Mouse (Mus musculus): ENCODE data around the gene Iqcb1.
"Not testable (repeated sequence)": the region's sequence is repeated elsewhere in the genome, so short reads cannot be mapped to it uniquely, and the experiment has no call there.

Gene Iqcb1

DNA sequence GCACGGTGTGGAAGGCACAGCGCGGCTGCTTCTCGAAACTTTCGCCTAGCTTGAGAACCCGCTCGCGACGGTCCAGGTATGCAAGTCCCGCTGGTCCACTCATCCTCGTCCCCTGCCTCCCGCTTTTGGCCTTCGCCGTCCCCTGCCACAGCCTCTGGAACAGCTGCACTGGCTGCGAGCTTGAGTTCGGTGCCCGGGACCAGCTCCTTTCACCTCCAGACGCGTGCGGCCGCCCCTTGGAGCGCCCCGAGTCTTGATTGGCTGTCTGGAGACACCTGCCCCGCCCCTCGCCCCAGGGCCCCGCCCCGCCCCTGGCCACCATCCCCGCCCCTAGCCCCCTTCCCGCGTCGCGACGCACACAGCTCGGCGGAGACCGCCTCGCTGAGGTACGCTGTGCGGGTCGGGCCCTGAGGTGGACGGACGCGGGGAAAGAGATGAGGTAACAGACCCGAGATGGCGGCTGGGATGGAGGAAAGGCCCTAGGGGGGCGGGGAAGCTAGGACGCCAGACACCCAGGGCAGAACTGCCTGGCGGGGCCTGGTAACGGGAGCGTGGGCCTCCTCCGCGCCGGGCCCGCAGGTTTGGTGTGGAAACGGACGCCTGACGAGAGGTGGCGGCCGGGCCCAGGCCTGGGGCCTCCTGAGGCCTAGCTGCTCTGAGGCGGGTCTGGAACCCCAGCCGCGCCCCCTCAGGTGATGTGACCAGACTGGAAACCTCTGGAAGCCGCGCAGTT is at the start of gene Iqcb1:
Gene Iqcb1 (plus strand): TSS at position 332 of the 733 bp plus-strand sequence.
- peak; percentile 81 for DNase-seq (ENCODE audit: low read depth)

DNA sequence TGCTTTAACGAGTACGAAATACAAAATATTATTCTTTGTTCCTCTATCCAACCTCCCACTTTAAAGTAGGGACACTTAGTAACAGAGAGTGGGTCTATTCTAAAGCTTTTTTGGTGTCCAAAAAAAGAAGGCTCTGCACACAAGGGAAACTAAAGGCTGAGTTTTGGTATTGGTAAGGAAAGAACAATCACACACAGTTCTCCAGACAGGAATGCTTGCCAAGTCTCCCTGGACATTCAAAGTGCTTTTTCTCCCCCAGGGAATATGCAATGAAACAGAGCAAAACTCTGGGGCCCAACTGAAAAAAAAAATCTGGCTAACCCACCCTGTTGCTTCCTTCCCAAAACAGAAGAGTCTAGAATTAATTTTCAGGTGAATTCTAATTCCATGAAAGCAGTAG is 44.0 kb upstream of the Iqcb1 start:
- DNase-seq (ENCODE audit: low read depth): no peak

DNA sequence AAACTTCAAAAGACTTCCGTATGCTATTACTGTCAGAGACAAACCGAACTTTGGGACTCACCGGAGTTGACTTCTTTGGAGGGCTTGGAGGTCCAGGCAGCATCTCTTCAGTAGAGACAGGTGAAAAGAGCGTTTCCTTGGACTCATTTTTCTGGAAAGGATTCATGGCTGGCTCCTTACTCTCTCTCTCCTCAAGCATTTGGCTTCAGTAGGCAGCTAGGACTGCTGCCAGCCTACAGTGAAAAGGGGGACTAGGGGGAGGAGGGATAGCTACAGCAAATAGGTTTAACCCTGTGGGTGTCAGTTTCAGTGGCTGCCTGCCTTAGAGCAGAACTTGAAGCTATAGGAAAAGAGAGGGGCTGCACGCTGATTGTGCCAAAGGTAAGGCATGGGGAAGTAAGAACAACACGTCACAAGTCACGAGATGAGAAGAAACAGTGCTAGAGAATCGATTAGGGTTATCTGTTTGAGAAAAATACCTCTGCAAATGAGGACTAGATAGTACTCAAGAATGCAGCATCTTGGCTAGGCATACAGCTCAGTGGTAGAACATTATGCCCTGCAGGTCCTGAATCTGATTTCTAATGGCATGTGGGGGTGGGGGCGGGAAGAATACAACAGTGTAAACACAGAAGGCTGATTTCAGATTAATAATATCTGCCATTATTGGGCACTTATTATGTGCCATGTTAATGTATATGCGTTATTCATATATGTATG is 43.4 kb upstream of the Iqcb1 start, which contains the start of gene Slc15a2:
Gene Slc15a2 (minus strand): TSS at position 369 of the 720 bp plus-strand sequence.
- DNase-seq (ENCODE audit: low read depth): peak; percentile 5

DNA sequence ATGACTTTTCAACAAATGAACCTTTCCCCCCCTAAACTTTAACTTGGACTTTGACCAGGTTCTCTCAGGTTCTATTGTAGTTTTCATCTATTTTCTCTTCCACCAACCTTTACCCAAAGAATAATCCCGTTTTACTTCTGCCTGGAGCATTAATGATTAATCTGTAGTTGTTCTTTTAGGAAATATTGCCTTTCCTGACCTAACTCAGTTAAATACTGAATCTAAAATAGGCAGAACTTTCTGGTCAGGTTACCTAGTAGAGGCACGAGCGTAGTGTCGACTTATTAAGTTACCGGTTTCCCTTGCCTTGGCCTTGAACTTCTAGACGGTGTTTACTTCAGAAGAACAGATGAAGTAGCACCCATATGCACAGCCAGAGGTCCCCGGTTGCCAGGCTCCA is 41.7 kb upstream of the Iqcb1 start:
- no peak for DNase-seq (ENCODE audit: low read depth)

DNA sequence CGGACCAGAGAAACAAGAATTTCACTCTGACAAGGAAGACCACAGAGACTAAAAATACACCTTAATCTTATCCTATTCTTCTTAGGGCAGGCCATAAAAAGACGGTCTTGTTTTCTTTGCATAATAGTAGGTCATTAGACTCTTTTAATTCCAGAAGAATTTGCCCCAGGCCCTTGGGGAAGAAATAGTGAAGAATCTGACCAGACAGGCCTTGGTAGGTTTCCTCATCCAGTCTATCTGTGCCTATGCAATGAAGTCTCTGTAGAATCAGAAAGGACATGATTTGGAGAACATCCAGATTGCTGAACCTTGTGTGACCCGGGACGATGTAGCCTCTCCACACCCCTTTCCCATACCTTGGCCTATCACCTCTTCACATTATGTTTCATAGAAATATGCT is 38.0 kb upstream of the Iqcb1 start:
- DNase-seq (ENCODE audit: low read depth): no peak

DNA sequence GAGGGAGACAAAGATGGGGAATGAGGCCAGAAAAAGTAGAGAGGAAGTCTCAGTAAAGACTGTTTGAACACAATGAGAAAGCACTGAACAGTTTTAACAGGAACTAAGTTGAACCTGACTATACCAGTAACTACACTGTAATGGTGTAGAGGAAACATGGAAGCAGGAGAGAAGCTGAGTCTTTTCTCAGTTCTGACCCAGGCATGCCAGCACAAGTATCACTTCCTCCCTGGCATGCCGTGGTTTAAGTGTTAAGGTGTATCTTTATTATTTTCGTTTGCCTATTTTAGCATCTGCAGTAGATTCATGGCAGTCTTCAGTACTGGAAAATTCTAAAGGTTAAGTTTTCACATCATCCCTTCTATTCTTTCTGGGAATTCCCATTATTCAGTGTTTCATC is 33.2 kb upstream of the Iqcb1 start:
- no peak for DNase-seq (ENCODE audit: low read depth)

DNA sequence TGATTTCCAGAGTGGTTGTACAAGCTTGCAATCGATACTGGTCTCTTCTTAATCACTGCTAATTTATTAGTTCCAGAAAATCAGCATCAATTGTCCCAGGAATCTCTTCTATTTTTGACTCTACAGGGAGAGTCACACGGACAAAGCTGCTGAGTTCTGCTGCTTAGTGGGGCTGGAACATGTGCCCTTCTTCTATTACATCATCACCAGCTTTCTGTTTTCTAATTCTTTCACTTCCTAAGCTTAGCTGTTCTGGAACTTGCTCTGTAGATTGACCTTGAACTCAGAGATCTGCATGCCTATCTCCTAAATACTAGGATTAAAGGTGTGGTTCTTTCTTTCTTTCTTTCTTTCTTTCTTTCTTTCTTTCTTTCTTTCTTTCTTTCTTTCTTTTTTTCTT is 29.9 kb upstream of the Iqcb1 start:
- DNase-seq (ENCODE audit: low read depth): no peak

DNA sequence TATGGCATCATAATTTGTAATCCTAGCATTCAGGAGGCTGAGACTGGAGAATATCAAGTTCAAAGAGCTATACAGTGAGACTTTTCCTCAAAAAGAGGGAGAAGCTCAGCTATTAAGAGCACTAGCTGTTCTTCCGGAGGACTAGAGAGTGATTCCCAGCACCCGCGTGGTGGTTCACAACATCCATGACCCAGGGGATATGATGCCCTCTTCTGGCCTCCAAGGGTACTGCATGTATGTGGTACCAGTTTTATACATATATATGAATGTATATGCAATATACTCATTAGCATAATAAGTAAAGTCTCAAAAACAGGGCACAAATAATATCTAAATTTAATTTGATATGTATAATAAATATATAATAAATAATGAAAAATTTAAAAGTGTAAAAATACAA is 25.8 kb upstream of the Iqcb1 start:
- no peak for DNase-seq (ENCODE audit: low read depth)

DNA sequence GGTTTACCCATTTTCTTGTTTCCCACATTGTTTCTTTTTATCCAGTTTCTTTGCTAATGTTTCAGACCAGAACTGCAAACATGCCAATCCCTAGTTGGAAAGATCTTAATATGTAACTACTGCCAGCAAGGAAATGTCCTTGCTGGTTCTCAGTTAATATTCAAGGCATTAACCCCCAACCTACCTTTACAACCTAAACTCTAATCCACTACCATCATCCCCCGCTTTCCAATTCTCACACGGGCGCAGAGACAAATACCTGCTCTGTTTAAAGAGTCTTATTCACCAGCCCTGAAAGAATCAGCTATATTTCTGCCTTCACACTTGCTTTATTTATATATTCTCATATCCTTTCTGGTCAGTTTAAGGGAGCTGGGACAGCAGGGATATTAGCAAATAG is 19.6 kb upstream of the Iqcb1 start:
- DNase-seq (ENCODE audit: low read depth): no peak

DNA sequence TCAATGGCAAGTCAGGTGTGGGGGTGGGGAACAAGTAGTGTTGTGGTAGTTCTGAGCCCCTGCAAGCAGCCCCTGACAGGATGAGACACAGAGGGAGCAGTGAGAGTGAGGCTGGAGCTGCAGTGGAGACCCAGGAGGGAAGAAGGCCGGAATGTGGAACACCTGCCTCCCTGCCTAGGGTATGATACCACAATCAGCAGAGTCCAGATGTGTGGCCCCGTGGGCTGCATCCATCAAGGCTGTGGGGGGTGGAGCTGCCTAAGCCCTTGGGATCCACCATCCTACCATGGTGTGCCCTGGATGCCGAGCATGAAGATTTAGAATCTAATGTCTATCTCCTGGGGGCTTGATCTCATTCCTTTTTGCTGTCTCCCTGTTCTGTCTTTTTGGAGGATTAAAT is 14.5 kb upstream of the Iqcb1 start:
- no peak for DNase-seq (ENCODE audit: low read depth)

DNA sequence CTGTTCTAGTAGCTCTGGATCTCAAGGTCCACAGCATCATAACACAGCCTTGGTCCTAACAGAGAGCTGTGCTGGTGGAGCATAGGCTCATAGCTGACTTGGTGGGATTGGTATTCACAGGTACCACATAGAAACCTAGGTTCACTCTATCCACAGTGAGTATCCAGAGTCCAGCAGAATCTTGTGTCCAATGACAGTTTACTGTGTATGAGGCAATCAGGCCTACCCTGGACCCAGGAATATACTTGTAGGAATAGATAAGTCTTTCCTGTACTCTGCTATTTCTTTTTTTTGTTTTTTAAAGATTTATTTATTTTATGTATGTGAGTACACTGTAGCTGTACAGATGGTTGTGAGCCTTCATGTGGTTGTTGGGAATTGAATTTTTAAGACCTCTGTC is 11.3 kb upstream of the Iqcb1 start:
- DNase-seq (ENCODE audit: low read depth): no peak

DNA sequence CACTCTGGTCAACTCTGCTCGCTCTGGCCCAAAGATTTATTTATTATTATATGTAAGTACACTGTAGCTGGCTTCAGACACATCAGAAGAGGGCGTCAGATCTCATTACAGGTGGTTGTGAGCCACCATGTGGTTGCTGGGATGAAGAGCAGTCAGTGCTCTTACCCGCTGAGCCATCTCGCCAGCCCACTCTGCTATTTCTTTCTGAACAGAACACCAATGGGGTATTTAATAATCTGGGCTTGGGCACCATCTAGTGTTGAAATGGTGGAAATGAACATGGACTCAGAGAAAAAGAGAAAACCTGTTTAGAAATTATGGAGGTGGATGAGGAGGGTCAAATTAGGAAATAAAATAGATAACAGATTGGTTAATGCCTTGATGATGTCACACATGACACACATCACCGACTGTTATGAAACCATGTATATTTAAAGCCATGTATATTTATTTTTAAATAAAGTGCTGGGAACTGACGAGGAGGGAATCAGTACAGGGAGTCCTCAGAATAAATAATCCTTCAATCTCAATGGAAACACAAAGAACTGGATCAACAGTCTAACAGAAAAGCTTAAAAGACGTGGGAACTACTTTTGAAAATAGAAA is 10.8 kb upstream of the Iqcb1 start:
- DNase-seq (ENCODE audit: low read depth): peak; percentile 87

DNA sequence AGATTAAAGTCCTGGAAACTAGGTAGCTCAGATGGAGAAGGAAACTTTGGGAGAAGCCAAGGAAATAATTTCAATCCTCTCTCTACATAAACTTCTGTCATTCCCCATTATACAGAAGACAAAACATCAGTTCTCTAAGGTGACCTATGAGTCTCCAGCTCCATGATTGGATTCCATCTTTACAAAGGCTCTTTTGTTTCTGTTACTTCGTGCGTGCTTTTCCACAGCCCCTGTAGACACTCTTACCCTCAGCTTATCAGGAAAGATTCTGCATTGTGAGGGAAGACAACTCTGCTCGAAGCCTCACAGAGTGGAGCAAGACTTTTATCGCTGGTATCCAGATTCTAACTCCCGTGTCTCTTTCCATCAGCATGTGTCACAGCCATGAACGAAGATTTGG is 8.2 kb upstream of the Iqcb1 start:
- no peak for DNase-seq (ENCODE audit: low read depth)

DNA sequence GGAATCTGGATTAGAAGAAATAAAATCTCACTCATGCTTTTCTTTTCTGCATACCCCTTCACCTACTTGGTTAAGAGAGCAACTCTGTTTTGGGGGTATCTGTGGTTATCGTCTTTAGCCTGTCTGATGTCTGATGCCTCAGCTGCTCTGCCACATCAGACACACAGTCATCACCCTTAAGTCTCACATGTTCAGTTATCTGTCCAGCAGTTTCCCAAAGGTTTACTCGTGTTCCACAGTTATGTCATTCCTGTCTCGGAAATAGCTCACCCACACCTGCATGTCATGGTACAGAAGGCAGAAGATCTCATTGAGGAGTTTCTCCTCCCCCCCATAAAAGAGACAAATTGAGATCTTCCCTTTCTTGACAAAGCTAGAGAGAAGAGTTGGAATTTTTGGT is 7.4 kb upstream of the Iqcb1 start:
- no peak for DNase-seq (ENCODE audit: low read depth)

DNA sequence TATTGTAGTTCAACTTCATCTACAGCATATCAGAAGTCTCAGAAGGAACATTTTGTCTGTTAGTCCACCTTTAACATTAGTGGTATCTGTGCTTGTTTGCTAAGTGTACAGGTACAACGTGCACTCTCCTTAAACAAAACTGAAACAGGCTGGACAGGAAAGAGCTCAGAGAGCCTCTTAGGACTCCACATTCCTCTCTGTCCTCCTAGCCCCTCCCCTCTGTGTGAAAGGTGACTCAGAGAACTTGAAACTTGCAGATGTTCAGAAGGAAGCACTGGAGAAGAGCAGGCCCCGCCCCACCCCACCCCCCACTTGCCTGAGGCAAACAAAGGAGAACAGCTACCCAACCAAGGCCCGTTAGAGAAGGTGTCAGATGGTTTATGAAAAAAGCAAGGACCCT is 6.7 kb upstream of the Iqcb1 start:
- DNase-seq (ENCODE audit: low read depth): peak; percentile 76

DNA sequence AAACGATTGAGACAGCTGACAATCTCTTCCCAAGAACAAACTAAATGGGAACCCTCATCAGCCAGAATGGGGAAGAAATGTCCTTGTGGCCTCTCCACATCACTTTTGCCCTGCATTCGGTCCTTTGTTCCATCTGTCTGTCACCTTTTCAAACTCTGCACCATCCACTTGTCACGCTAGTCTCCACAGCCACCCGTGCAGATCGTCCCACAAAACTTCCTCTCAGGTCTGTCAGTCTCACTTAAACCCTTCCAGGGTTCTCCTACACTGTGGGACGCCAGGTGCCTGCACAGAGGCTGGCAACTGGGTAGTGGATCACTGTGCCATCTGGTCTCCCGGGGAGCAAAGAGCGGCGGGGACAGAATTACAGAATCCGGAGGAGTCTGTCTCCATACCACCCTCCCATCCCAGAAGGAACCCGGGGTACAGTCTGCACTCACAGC is 553 bp upstream of the Iqcb1 start:
- no peak for DNase-seq (ENCODE audit: low read depth)

DNA sequence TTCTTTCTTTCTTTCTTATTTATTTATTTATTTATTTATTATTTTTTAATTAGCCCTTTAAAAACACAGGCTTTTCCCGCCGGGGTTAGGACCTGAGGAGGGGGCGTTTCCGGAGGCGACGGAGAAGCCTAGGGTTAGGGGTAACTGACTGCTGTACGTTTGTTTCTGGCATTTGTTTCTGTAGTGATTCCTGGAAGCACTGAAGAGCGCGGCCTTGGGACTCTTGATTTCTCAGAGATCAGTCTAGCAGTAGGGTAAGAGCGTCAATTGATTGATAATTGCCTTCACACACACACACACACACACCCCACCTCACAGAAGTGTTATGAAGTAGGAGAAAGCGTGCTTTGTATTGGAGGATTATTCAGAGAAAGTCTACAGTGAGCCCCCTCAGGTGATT is 635 bp downstream of the Iqcb1 start:
- DNase-seq (ENCODE audit: low read depth): peak; percentile 5

DNA sequence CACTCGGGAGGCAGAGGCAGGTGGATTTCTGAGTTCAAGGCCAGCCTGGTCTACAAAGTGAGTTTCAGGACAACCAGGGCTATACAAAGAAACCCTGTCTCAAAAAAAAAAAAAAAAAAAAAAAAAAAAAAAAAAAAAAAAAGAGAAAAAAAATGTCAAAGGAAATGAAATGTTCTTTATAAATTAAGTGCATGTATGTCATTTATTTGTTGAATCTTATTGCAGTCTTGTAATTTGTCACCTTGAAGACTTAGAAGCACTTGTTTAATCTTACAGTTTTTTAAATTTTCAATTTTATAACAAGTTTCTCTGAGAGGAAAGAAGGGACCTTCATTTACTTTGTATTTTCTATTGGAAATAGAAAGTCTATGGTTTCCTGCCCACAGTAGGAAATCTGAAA is 18.7 kb downstream of the Iqcb1 start:
- DNase-seq (ENCODE audit: low read depth): not testable (repeated sequence)

DNA sequence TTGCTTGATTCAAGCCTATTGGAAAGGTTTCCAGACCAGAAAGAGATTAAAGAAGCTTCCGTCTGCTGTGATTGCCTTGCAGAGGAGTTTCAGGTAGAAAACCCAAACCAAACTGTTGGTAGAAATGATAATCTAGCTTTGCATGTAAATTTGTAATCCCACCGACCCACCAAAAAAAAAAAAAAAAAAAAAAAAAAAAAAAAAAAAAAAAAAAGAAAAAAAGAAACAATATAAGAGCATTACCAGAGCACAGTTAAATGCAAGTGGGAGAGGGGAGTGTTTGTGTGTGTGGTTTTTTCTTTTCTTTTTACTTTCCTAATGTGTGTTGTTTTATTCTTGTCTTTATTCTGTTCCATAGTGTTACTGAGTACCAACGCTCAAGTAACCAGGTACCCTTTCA is 23.0 kb downstream of the Iqcb1 start:
- DNase-seq (ENCODE audit: low read depth): no peak

DNA sequence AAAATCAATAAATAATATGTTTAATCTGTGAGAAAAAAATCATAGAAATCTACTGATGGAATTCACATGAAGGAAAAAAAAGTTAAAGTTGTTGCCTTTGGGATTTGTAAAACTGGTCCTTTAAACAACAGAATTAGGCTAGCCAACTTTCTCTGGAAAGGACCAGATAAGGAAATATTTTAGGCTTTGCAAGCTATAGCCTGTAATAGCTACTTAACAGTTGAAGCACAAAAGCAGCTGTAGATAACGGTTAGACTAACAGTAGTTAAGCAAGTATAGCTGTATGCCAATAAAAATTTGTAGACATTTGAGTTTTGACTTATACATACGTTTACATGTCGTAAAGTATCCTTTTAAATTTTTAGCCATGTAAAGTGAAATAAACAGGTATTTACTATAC is 35.4 kb downstream of the Iqcb1 start:
- no peak for DNase-seq (ENCODE audit: low read depth)

DNA sequence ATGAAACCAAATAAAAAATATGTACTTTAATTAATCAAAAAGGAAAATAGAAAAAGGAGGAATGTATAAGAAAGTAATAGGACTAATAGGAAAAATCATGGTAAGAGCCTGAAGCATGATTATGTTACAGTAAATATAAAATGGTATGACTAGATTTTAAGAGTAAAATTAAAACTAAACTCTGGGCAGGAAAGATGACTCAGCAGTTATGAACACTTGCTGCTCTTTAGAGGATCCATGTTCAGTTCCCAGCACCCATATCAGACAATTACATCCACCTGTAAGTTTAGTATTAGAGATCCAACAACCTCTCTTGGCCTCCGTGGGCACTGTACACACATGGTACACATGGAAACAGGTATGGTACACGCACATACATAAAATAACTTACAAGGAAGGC is 41.3 kb downstream of the Iqcb1 start:
- DNase-seq (ENCODE audit: low read depth): no peak

DNA sequence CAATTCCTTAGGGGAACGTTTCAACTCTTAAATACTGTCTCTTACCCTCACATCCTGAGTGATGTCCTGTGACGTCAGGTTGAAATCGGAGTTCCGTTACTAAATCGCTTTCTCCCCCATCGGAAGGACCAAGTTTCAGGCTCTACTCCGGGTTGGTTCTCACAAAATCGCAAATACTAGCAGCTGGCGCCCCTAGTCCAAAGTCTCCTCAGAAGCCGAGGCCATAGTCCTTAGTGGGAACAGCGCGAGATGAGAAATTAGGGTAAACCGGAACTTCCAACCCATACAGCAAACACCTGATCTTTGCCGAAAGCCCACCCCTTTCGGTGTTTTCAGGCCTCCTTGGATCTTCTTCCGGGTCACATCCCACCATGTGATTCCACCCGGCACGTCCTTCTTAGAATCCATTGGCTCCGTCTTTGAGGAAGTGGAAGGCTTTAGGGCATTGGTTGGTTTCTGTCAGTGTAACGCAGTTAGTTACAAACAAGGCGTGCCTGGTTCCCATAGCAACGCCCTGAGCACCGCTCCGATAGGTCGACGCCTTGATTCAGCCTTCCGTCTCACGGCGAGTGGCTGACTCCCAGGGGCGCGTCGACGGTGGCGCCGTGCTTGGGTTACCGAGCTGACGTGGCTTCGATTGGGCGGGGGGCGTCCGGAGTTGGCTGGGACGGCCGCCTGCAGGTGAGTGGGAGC is 46.5 kb downstream of the Iqcb1 start, which contains the start of the genes Eaf2 and Golgb1:
Gene Eaf2 (minus strand): TSS at position 421 of the 693 bp plus-strand sequence.
Gene Golgb1 (plus strand): TSS at position 558 of the 693 bp plus-strand sequence.
- peak; percentile 98 for DNase-seq (ENCODE audit: low read depth)

Measured in NIH3T3 (cell line).